Mouse (Mus musculus): Measurements from ENCODE around the gene Olfr1265.

Gene Olfr1265

GRCm38 (mm10) chr2:90035037-90035436 is at the start of gene Olfr1265:
Gene Olfr1265, plus strand, starts transcription at chr2:90035337.
- no peak for DNase-seq

GRCm38 (mm10) chr2:89990921-89991320 is 44.2 kb upstream of the Olfr1265 start, which contains the start of gene Olfr1261:
Gene Olfr1261, plus strand, starts transcription at chr2:89991221.
- no peak for DNase-seq

- DNase-seq, result no peak
These were observed 35.3 kb upstream of the Olfr1265 start, which contains the start of gene Olfr1262 for GRCm38 (mm10) chr2:89999845-90000244. Gene Olfr1262, plus strand, starts transcription at chr2:90000145.

GRCm38 (mm10) chr2:90011831-90012230 is 23.3 kb upstream of the Olfr1265 start, which contains the start of gene Olfr1263:
Gene Olfr1263, plus strand, starts transcription at chr2:90012131.
- no peak for DNase-seq

- DNase-seq, result no peak
These were observed 9.7 kb upstream of the Olfr1265 start, which contains the start of gene Olfr1264 for GRCm38 (mm10) chr2:90025477-90025876. Gene Olfr1264, minus strand, starts transcription at chr2:90025577.

- no peak for DNase-seq
These were observed 28.4 kb downstream of the Olfr1265 start, which contains the start of gene Olfr140 for GRCm38 (mm10) chr2:90063494-90063893. Gene Olfr140, minus strand, starts transcription at chr2:90063594.

GRCm38 (mm10) chr2:90070065-90070464 is 34.9 kb downstream of the Olfr1265 start:
- no peak for DNase-seq
